Mouse (Mus musculus) lung, embryonic 14.5 days (tissue): ENCODE results near the gene Galm. TPM values are rescaled to one million over a fixed set of nuclear protein-coding genes. Genes with fewer than 3 reads are reported as not detected.

Experiments used
- ATAC-seq: fragments of 200-750 bp; cut with Nextera tagmentation; 2 replicates; pipeline ENCODE4 v1.8.0; 2017; ENCODE audit warnings: mild to moderate bottlenecking, moderate TSS enrichment, moderate library complexity; ENCODE audit not compliant: insufficient read depth
- DNase-seq: peaks from one replicate; pipeline ENCODE4 v3.0.0-alpha.2; 2015
- H3K27ac ChIP-seq: fragments of 300-500 bp; sonication (generic); 2 replicates; pipeline ENCODE4 v1.5.1; 2014; ENCODE audit warnings: low read depth, mild to moderate bottlenecking, moderate library complexity
- H3K27me3 ChIP-seq: fragments of 300-500 bp; sonication (generic); 2 replicates; pipeline ENCODE4 v1.6.1; 2014; ENCODE audit warnings: low read length, control low read depth; ENCODE audit not compliant: insufficient read depth
- H3K36me3 ChIP-seq: fragments of 300-500 bp; sonication (generic); 2 replicates; pipeline ENCODE4 v1.6.1; 2014; ENCODE audit warnings: control low read depth; ENCODE audit not compliant: insufficient read depth
- H3K4me1 ChIP-seq: fragments of 300-500 bp; sonication (generic); 2 replicates; pipeline ENCODE4 v1.6.1; 2014; ENCODE audit warnings: antibody characterized with exemption, control low read depth; ENCODE audit not compliant: insufficient read depth
- H3K4me2 ChIP-seq: fragments of 300-500 bp; sonication (generic); 2 replicates; pipeline ENCODE4 v1.6.1; 2014; ENCODE audit warnings: mild to moderate bottlenecking
- H3K4me3 ChIP-seq: fragments of 300-500 bp; sonication (generic); 2 replicates; pipeline ENCODE4 v1.5.1; 2014; ENCODE audit warnings: low read depth, low read length
- H3K9ac ChIP-seq: fragments of 300-500 bp; sonication (generic); 2 replicates; pipeline ENCODE4 v1.6.1; 2014
- H3K9me3 ChIP-seq: fragments of 300-500 bp; sonication (generic); 2 replicates; pipeline ENCODE4 v1.6.1; 2016; ENCODE audit warnings: low read depth, low read length, control low read depth
- CTCF ChIP-seq: IDR thresholded peaks from 2 replicates; pipeline ENCODE4 v1.5.1; 2016; ENCODE audit warnings: antibody characterized with exemption, low read depth
- whole genome bisulfite sequencing: fragments of 180-500 bp; shearing (Covaris S2); extraction: QIAGEN DNeasy Blood & Tissue Kit; methylation state at CpG from one replicate; pipeline ENCODE4 v1.1.7; 2014; 5-methylcytosine and 5-hydroxymethylcytosine counted together
- polyA plus RNA-seq: library from polyadenylated mRNA; unstranded; fragments of >200 nt; fragmentation: Nextera tagmentation; extraction: Ambion mirVana; gene quantifications from 2 replicates; pipeline ENCODE4 v1.2.1, GENCODE M21; 2014

Gene Galm
- polyA plus RNA-seq, 1 experiment from 2014 or later, result 15.8 TPM

- H3K4me3 ChIP-seq, result no peak overlapping the region
- TF ChIP-seq CTCF, result no peak
- DNase-seq (no peak), ATAC-seq (no peak)
- no peak overlapping the region for H3K27ac ChIP-seq
- no peak overlapping the region for H3K9ac ChIP-seq
- H3K4me2 ChIP-seq, result no peak overlapping the region
- H3K36me3 ChIP-seq, result no peaks in the 10 kb centered on the region
- no peaks in the 10 kb centered on the region for H3K27me3 ChIP-seq
- H3K9me3 ChIP-seq, result no peaks in the 10 kb centered on the region
- WGBS, result 44% methylated on average over 6 of the region's 6 CpGs
- H3K4me1 ChIP-seq, result no peaks in the 10 kb centered on the region; the same call in 1 of the 2 replicates
Measured at GRCm38 (mm10) chr17:80091879-80092549, 35.3 kb upstream of the Galm start.

- Histone ChIP-seq H3K4me1 (no peaks in the 10 kb centered on the region; the same call in 1 of the 2 replicates), H3K4me2 (peak overlapping the region; percentile 51), H3K27ac (peak overlapping the region; percentile 80), H3K36me3 (no peaks in the 10 kb centered on the region), H3K9me3 (no peaks in the 10 kb centered on the region; the same call in 1 of the 2 replicates), H3K27me3 (no peaks in the 10 kb centered on the region), H3K9ac (peak overlapping the region; percentile 8; the same call in 1 of the 2 replicates), H3K4me3 (no peak overlapping the region)
- TF ChIP-seq CTCF, result no peak
- WGBS, result 69% methylated on average over 9 of the region's 9 CpGs
- DNase-seq (peak; percentile 22), ATAC-seq (no peak)
Measured at GRCm38 (mm10) chr17:80095254-80095899, 31.9 kb upstream of the Galm start.

GRCm38 (mm10) chr17:80096043-80096719, 31.1 kb upstream of the Galm start:
- H3K4me3 ChIP-seq, result no peak overlapping the region
- ATAC-seq (peak; percentile 83), DNase-seq (peak; percentile 78)
- H3K9ac ChIP-seq, result peak overlapping the region; percentile 8; the same call in 1 of the 2 replicates
- no peaks in the 10 kb centered on the region for H3K27me3 ChIP-seq
- peak overlapping the region; percentile 51 for H3K4me2 ChIP-seq
- H3K27ac ChIP-seq, result peak overlapping the region; percentile 80
- no peak for TF ChIP-seq CTCF
- WGBS, result 12% methylated on average over 20 of the region's 20 CpGs
- H3K4me1 ChIP-seq, result no peaks in the 10 kb centered on the region; the same call in 1 of the 2 replicates
- H3K36me3 ChIP-seq, result no peaks in the 10 kb centered on the region
- no peaks in the 10 kb centered on the region; the same call in 1 of the 2 replicates for H3K9me3 ChIP-seq

GRCm38 (mm10) chr17:80096720-80097114, 30.6 kb upstream of the Galm start:
- Histone ChIP-seq H3K27me3 (no peaks in the 10 kb centered on the region), H3K4me3 (no peak overlapping the region), H3K9ac (no peak overlapping the region), H3K4me1 (no peaks in the 10 kb centered on the region; the same call in 1 of the 2 replicates), H3K9me3 (no peaks in the 10 kb centered on the region; the same call in 1 of the 2 replicates), H3K4me2 (no peak overlapping the region; the same call in 1 of the 2 replicates), H3K27ac (no peak overlapping the region), H3K36me3 (no peaks in the 10 kb centered on the region)
- ATAC-seq, result no peak
- 72% methylated on average over 8 of the region's 8 CpGs for WGBS
- DNase-seq, result no peak
- TF ChIP-seq CTCF, result no peak

GRCm38 (mm10) chr17:80097221-80097620, 30.1 kb upstream of the Galm start:
- Histone ChIP-seq H3K4me2 (no peak overlapping the region), H3K36me3 (no peaks in the 10 kb centered on the region), H3K4me3 (no peak overlapping the region), H3K9ac (no peak overlapping the region), H3K9me3 (no peaks in the 10 kb centered on the region; the same call in 1 of the 2 replicates), H3K27me3 (no peaks in the 10 kb centered on the region), H3K4me1 (no peaks in the 10 kb centered on the region; the same call in 1 of the 2 replicates), H3K27ac (no peak overlapping the region)
- WGBS, result 22% methylated on average over 2 of the region's 2 CpGs
- peak; percentile 33 for DNase-seq
- no peak for ATAC-seq
- no peak for TF ChIP-seq CTCF

- no peak for TF ChIP-seq CTCF
- no peak for DNase-seq
- WGBS, result 68% methylated on average over 6 of the region's 6 CpGs
Measured at GRCm38 (mm10) chr17:80099823-80100222, 27.4 kb upstream of the Galm start.

More at GRCm38 (mm10) chr17:80099823-80100222, 27.4 kb upstream of the Galm start:
- no peaks in the 10 kb centered on the region for H3K27me3 ChIP-seq
- H3K9ac ChIP-seq, result no peak overlapping the region
- ATAC-seq, result no peak
- H3K4me3 ChIP-seq, result no peak overlapping the region
- H3K36me3 ChIP-seq, result no peaks in the 10 kb centered on the region
- H3K4me2 ChIP-seq, result no peak overlapping the region
- no peaks in the 10 kb centered on the region; the same call in 1 of the 2 replicates for H3K4me1 ChIP-seq
- no peaks in the 10 kb centered on the region; the same call in 1 of the 2 replicates for H3K9me3 ChIP-seq
- no peak overlapping the region for H3K27ac ChIP-seq
